Mouse (Mus musculus): ENCODE data around the gene Reg4. TPM values are rescaled to one million over a fixed set of nuclear protein-coding genes. Genes with fewer than 3 reads are reported as not detected.
A peak's percentile ranks its signal among the peaks of the same experiment; 100 is the strongest.

Gene Reg4
- polyA plus RNA-seq, 1 experiment from 2014 or later = not detected

- ATAC-seq (ENCODE audit: low FRiP score, low read depth) = no peak
- WGBS = 92% methylated on average over 4 of the region's 4 CpGs
Measured at GRCm38 (mm10) chr3:98261415-98261814, 39.5 kb downstream of the Reg4 start.

GRCm38 (mm10) chr3:98262133-98262532, 40.2 kb downstream of the Reg4 start:
- H3K27ac ChIP-seq (replicated peaks) = no peak overlapping the region

More at GRCm38 (mm10) chr3:98261415-98261814, 39.5 kb downstream of the Reg4 start:
- Histone ChIP-seq H3K9me3 (no peaks in the 10 kb centered on the region), H3K9ac (replicated peaks) (no peak overlapping the region), H3K27me3 (no peaks in the 10 kb centered on the region), H3K27ac (replicated peaks) (no peak overlapping the region), H3K4me2 (replicated peaks) (no peak overlapping the region), H3K36me3 (no peaks in the 10 kb centered on the region), H3K4me3 (no peak overlapping the region), H3K4me1 (no peaks in the 10 kb centered on the region)

GRCm38 (mm10) chr3:98267249-98267651, 45.3 kb downstream of the Reg4 start:
- Histone ChIP-seq H3K36me3 (no peaks in the 10 kb centered on the region), H3K9me3 (no peaks in the 10 kb centered on the region), H3K4me2 (replicated peaks) (no peak overlapping the region), H3K27ac (replicated peaks) (no peak overlapping the region), H3K4me1 (peaks cover 9% of the 10 kb centered on the region), H3K9ac (replicated peaks) (no peak overlapping the region), H3K27me3 (no peaks in the 10 kb centered on the region), H3K4me3 (no peak overlapping the region)
- peak; percentile 63; the same call in 1 of the 2 replicates for ATAC-seq (ENCODE audit: low FRiP score, low read depth)
- 11% methylated on average over 6 of the region's 6 CpGs for WGBS

More at GRCm38 (mm10) chr3:98262133-98262532, 40.2 kb downstream of the Reg4 start:
- ATAC-seq (ENCODE audit: low FRiP score, low read depth) = no peak
- Histone ChIP-seq H3K4me3 (no peak overlapping the region), H3K36me3 (no peaks in the 10 kb centered on the region), H3K4me1 (peaks cover 3% of the 10 kb centered on the region), H3K9me3 (no peaks in the 10 kb centered on the region), H3K9ac (replicated peaks) (no peak overlapping the region), H3K27me3 (no peaks in the 10 kb centered on the region), H3K4me2 (replicated peaks) (no peak overlapping the region)
- 98% methylated on average over 2 of the region's 2 CpGs for WGBS

DNA sequence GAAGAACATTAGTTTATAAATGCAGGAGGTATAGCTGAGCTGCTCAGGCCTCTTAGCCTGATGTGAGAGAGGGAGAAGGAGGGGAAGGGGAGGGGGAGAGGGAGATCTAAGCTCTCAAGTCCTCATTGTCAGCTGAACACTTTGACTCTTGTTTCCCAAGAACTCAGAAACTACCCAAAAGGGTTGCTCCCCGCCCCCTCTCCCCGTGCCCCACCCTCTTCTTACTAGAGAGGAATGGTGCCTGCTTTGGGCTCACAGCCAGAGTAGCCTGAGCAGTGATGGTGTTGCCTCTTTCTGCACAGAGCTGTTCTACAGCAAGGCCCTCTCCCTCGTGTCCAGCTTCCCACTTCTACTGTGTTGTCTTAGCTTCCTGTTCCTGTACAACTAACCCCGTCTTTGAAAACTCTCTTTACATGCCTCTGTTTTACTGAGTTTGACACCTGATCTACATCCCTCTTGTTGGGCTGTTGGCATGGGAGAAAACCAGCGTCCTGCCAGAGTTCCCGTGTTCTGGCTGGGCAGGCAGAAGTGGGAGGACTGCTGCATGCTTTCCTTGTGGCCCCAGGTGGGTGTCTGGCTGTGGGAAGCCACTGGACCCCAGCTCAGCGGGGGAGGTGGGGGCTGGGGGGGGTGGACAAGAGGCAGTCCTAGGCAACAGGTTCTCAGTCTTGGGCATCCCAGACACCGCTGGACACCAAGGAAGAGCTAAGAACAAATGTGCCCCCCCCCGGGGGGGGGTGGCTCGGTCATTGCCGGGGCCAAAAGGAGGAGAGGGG, 51.9 kb downstream of the Reg4 start:
- peak; percentile 66; the same call in 1 of the 2 replicates for ATAC-seq (ENCODE audit: low FRiP score, low read depth)
- Histone ChIP-seq H3K4me1 (peaks cover 7% of the 10 kb centered on the region), H3K9ac (replicated peaks) (no peak overlapping the region), H3K27ac (replicated peaks) (no peak overlapping the region), H3K36me3 (no peaks in the 10 kb centered on the region), H3K27me3 (no peaks in the 10 kb centered on the region), H3K4me3 (no peak overlapping the region), H3K9me3 (no peaks in the 10 kb centered on the region), H3K4me2 (replicated peaks) (no peak overlapping the region)
- 59% methylated on average over 11 of the region's 11 CpGs for WGBS

- H3K27me3 ChIP-seq = no peaks in the 10 kb centered on the region
Measured at GRCm38 (mm10) chr3:98279682-98280081, 57.7 kb downstream of the Reg4 start.

DNA sequence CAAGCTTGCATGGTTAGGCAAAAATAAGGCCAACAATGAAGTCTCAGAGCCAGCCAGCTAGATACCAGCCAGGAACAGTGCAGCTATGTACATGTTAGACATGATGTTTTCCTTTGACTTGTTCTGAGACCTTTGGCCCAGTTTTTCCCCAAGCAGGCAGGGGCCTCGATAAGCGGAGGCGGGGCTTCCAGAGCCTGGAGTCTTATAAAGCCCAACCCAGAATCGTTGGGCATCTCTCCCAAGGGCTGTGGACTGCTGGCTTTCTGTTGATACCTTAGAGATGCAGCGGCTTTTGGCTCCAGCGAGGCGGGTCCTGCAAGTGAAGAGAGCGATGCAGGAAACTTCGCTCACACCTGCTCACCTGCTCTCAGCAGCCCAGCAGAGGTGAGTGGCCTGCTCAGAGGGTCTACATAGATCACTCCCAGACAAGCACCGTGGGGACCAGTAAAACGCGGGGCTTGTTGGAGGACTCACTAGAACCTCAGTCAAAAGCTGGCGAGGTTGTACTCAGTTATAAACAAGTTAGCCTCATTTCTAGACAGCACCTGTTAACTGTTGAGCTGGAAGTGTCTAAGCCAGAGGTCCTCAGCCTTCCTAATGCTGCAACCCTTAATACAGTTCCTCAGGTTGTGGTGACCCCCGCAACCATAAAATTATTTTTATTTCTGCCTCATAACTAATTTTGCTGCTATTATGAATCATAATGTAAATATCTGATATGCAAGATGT, 58.4 kb downstream of the Reg4 start, which contains the start of gene Hmgcs2:
Gene Hmgcs2 (plus strand): TSS at position 232 of the 729 bp plus-strand sequence.
- 65% methylated on average over 14 of the region's 14 CpGs for WGBS
- ATAC-seq (ENCODE audit: low FRiP score, low read depth) = peak; percentile 58
- Histone ChIP-seq H3K27me3 (no peaks in the 10 kb centered on the region), H3K4me1 (0 out of 2 replicates have a peak, but pooled peaks cover 5% of the 10 kb centered on the region), H3K9ac (replicated peaks) (no peak within 1 kb of the TSS), H3K36me3 (no peaks in the 10 kb centered on the region), H3K4me3 (no peak within 1 kb of the TSS), H3K9me3 (no peaks in the 10 kb centered on the region), H3K4me2 (replicated peaks) (no peak within 1 kb of the TSS), H3K27ac (replicated peaks) (no peak within 1 kb of the TSS)

More at GRCm38 (mm10) chr3:98279682-98280081, 57.7 kb downstream of the Reg4 start:
- Histone ChIP-seq H3K27ac (replicated peaks) (no peak overlapping the region), H3K9me3 (no peaks in the 10 kb centered on the region), H3K36me3 (no peaks in the 10 kb centered on the region), H3K4me2 (replicated peaks) (no peak overlapping the region), H3K4me3 (no peak overlapping the region), H3K4me1 (0 out of 2 replicates have a peak, but pooled peaks cover 5% of the 10 kb centered on the region), H3K9ac (replicated peaks) (no peak overlapping the region)
- WGBS = 88% methylated on average over 4 of the region's 4 CpGs
- no peak for ATAC-seq (ENCODE audit: low FRiP score, low read depth)

DNA sequence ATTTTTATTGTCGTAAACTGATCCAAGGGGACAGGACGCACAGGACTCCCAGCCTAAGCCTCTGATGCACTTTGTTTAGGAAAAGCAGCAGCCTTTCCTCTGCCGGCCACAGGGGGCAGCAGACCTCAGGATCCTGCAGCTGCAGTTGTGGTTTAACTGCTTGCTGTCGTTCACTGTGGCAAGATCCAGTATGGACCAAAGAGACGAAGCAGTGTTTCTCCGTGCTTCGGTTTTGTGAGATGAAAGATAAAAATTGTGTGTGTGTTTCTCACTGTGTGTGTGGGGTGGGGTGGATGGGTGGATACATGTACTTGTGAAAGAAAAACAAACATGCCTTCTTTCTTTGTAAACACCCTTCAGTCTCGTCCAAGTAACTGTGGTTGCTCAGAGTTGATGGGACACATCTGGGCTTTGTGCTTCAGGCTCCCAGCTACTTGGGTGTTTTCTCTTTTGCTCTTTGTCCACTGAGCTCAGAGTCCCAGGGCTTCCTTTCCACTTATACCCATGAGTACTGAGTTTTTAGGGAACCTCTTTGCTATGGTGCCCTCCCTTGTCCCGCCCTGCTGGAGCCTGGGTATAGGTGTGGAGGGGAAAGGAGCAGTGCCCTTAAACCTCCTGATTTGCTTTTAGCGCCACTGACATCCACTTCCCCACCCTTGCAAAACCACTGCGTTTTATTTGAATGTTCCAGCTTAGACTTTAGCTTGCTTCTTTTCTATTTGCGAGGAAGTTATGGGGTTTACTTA, 59.1 kb downstream of the Reg4 start:
- no peaks in the 10 kb centered on the region for H3K9me3 ChIP-seq
- H3K4me2 ChIP-seq (replicated peaks) = no peak overlapping the region
- H3K27ac ChIP-seq (replicated peaks) = no peak overlapping the region
- no peak overlapping the region for H3K9ac ChIP-seq (replicated peaks)
- peak; percentile 79 for ATAC-seq (ENCODE audit: low FRiP score, low read depth)
- H3K4me1 ChIP-seq = 0 out of 2 replicates have a peak, but pooled peaks cover 5% of the 10 kb centered on the region
- H3K36me3 ChIP-seq = no peaks in the 10 kb centered on the region
- H3K27me3 ChIP-seq = no peaks in the 10 kb centered on the region
- no peak overlapping the region for H3K4me3 ChIP-seq
- WGBS = 46% methylated on average over 12 of the region's 12 CpGs

DNA sequence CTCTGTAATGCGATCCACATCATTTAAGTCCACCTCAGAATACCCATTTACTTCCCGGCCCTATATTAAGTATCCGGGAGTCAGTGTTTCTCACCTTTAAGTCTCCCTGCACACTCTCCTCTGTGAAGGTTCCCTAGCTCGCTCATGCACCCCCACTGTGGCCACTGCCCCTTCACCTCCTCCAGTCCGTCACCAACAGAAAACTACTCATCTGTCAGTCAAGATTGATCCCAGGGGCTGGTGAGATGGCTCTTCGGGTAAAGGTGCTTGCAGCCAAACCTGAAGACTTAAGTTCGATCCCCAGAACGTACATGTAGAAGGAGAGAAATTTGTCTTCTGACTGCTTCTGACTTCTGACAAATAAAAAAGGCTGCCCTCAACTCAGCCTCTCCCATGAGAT, 60.5 kb downstream of the Reg4 start:
- Histone ChIP-seq H3K36me3 (no peaks in the 10 kb centered on the region), H3K4me3 (no peak overlapping the region), H3K4me2 (replicated peaks) (no peak overlapping the region), H3K9ac (replicated peaks) (no peak overlapping the region), H3K27ac (replicated peaks) (no peak overlapping the region), H3K27me3 (no peaks in the 10 kb centered on the region), H3K9me3 (no peaks in the 10 kb centered on the region), H3K4me1 (0 out of 2 replicates have a peak, but pooled peaks cover 5% of the 10 kb centered on the region)
- WGBS = 95% methylated on average over 8 of the region's 8 CpGs
- ATAC-seq (ENCODE audit: low FRiP score, low read depth) = no peak

GRCm38 (mm10) chr3:98283205-98283604, 61.2 kb downstream of the Reg4 start:
- Histone ChIP-seq H3K9me3 (no peaks in the 10 kb centered on the region), H3K4me3 (no peak overlapping the region), H3K9ac (replicated peaks) (no peak overlapping the region), H3K4me2 (replicated peaks) (no peak overlapping the region), H3K36me3 (no peaks in the 10 kb centered on the region), H3K27ac (replicated peaks) (no peak overlapping the region), H3K4me1 (0 out of 2 replicates have a peak, but pooled peaks cover 5% of the 10 kb centered on the region), H3K27me3 (no peaks in the 10 kb centered on the region)
- no peak for ATAC-seq (ENCODE audit: low FRiP score, low read depth)
- 87% methylated on average over 5 of the region's 5 CpGs for WGBS
